Mouse (Mus musculus) stomach, embryonic 14.5 days (tissue): Measurements from ENCODE around the gene Gucy2c. TPM values are rescaled to one million over a fixed set of nuclear protein-coding genes. Genes with fewer than 3 reads are reported as not detected.

Source experiments
- ATAC-seq: fragments of 200-750 bp; cut with Nextera tagmentation; 2 replicates; pipeline ENCODE4 v1.8.0; 2017; ENCODE audit warnings: low read depth, moderate TSS enrichment; ENCODE audit not compliant: insufficient number of reproducible peaks, insufficient read depth, low FRiP score
- H3K27ac ChIP-seq: fragments of 300-500 bp; sonication (generic); 2 replicates; pipeline ENCODE4 v1.5.1; 2014; ENCODE audit warnings: mild to moderate bottlenecking, low read length, moderate library complexity, mixed read lengths
- H3K27me3 ChIP-seq: fragments of 300-500 bp; sonication (generic); 2 replicates; pipeline ENCODE4 v1.6.1; 2014; ENCODE audit warnings: low read length, control low read depth, mixed read lengths; ENCODE audit not compliant: control insufficient read depth, insufficient read depth
- H3K36me3 ChIP-seq: fragments of 300-500 bp; sonication (generic); 2 replicates; pipeline ENCODE4 v1.6.1; 2014; ENCODE audit warnings: mild to moderate bottlenecking, control low read depth, low read length, moderate library complexity, mixed read lengths; ENCODE audit not compliant: control insufficient read depth, insufficient read depth
- H3K4me1 ChIP-seq: fragments of 300-500 bp; sonication (generic); 2 replicates; pipeline ENCODE4 v1.6.1; 2014; ENCODE audit warnings: low read length, control low read depth, mixed read lengths; ENCODE audit not compliant: control insufficient read depth, insufficient read depth
- H3K4me2 ChIP-seq: fragments of 300-500 bp; sonication (generic); replicated peaks from 2 replicates; pipeline ENCODE4 v1.6.1; 2014; ENCODE audit warnings: low read depth, low read length, control low read depth
- H3K4me3 ChIP-seq: fragments of 300-500 bp; sonication (generic); 2 replicates; pipeline ENCODE4 v1.5.1; 2014; ENCODE audit warnings: low read depth, low read length, control low read depth
- H3K9ac ChIP-seq: fragments of 300-500 bp; sonication (generic); replicated peaks from 2 replicates; pipeline ENCODE4 v1.6.1; 2014; ENCODE audit warnings: low read depth, mild to moderate bottlenecking, control low read depth, low read length, moderate library complexity, mixed read lengths
- H3K9me3 ChIP-seq: fragments of 300-500 bp; sonication (generic); 2 replicates; pipeline ENCODE4 v1.6.1; 2016; ENCODE audit warnings: low read depth, low read length, control low read depth; ENCODE audit not compliant: control insufficient read depth
- WGBS: fragments of 180-500 bp; shearing (Covaris S2); extraction: QIAGEN DNeasy Blood & Tissue Kit; methylation state at CpG from one replicate; pipeline ENCODE4 v1.1.7; 2014; 5-methylcytosine and 5-hydroxymethylcytosine counted together
- polyA plus RNA-seq: library from polyadenylated mRNA; unstranded; fragments of >200 nt; fragmentation: Nextera tagmentation; extraction: Ambion mirVana; gene quantifications from 2 replicates; pipeline ENCODE4 v1.2.1, GENCODE M21; 2014

The Gucy2c gene
- polyA plus RNA-seq, 1 experiment from 2014 or later = 1.6 TPM

DNA sequence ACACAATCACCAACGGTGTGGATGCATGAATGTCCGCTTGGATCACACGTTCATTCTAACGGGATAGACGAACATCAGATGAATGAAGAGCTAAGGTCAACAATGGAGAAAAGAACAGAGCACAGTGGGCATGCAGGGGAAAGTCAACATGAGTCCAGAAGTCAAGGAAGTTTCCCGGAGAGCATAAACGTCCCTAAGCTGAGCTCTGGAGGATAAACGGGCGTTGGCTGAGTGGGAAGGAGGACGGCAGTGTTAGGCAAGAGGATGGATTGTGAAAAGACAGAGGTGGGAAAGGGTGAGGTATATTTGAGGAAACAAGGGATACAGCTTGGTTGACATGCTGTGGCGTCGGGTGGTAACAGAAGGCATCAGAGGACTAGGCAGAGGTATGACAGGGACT, 581 bp upstream of the Gucy2c start:
- Histone ChIP-seq H3K4me1 (no peaks in the 10 kb centered on the region), H3K27me3 (no peaks in the 10 kb centered on the region), H3K36me3 (no peaks in the 10 kb centered on the region), H3K4me2 (no peak overlapping the region), H3K9me3 (no peaks in the 10 kb centered on the region), H3K4me3 (no peak overlapping the region), H3K9ac (no peak overlapping the region), H3K27ac (no peak overlapping the region)
- ATAC-seq = no peak
- 79% methylated on average over 12 of the region's 12 CpGs for WGBS

DNA sequence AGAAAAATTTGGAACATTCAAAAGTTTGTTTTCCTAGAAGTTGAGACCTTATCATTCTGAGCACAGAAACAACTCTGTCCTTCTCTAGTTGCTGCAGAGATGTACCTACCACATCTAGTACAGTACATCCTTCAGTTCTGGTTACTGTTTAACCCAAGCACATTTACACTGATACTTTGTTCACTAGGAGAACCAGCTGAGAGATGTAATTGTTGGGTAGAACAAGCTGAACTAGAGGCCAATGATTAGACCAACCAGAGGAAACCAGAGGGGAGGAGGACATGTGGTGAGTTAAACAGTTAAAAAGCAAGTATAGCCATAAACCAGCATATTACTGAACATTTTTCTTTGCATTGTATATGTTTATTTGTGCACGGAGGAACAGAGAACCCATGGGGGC, 5.2 kb downstream of the Gucy2c start:
- no peak overlapping the region for H3K4me3 ChIP-seq

DNA sequence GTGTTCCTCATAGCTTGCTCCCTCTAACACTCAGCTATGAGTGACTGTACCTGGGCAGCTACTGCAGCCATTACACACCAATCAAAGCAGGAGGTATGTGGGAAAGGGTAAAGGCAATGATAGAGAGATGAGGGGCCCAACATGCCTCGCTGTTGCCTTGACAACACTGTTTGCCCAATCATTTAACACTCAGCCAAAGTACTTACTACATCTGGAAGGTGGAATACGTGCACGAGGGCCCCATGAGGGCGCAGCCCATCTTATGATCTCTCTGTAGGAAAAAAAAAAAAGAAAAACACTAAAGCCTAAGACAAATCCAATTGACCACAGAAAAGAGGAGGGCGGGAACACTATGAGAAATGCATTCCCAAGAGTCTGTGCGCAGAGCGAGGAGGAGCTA, 11.7 kb downstream of the Gucy2c start:
- H3K9me3 ChIP-seq = no peaks in the 10 kb centered on the region
- H3K4me3 ChIP-seq = no peak overlapping the region
- no peaks in the 10 kb centered on the region for H3K27me3 ChIP-seq
- no peak overlapping the region for H3K4me2 ChIP-seq
- WGBS = 78% methylated on average over 7 of the region's 7 CpGs
- H3K9ac ChIP-seq = no peak overlapping the region
- H3K4me1 ChIP-seq = no peaks in the 10 kb centered on the region
- no peak for ATAC-seq
- no peak overlapping the region for H3K27ac ChIP-seq
- no peaks in the 10 kb centered on the region for H3K36me3 ChIP-seq

More for the DNA sequence above, 5.2 kb downstream of the Gucy2c start:
- H3K4me1 ChIP-seq = no peaks in the 10 kb centered on the region
- no peaks in the 10 kb centered on the region for H3K9me3 ChIP-seq
- WGBS = 86% methylated on average over 1 of the region's 1 CpGs
- H3K27me3 ChIP-seq = no peaks in the 10 kb centered on the region
- H3K9ac ChIP-seq = no peak overlapping the region
- ATAC-seq = no peak
- H3K4me2 ChIP-seq = no peak overlapping the region
- H3K36me3 ChIP-seq = no peaks in the 10 kb centered on the region
- H3K27ac ChIP-seq = no peak overlapping the region

DNA sequence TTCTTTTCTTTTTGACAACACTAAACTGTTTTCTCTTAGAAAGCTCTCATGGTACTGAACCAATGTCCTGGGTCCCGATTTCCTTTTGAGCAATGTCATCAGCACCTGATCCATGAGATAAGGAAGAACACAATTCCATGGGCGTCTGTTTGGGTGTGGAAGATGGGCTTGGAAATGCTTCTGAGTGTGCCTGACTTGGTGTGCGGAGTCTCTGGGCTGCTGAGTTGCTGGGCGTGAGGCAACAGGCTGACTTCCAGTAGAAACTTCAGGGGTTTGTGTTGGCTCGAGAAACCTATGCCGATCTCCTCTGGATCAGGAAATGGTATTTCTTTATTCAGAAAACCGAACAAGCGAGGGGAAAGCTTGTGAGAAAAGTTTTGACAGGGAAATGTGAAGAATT, 12.4 kb downstream of the Gucy2c start:
- no peak overlapping the region for H3K4me3 ChIP-seq
- no peak overlapping the region for H3K4me2 ChIP-seq
- 88% methylated on average over 8 of the region's 8 CpGs for WGBS
- ATAC-seq = no peak
- no peak overlapping the region for H3K9ac ChIP-seq
- H3K9me3 ChIP-seq = no peaks in the 10 kb centered on the region
- no peak overlapping the region for H3K27ac ChIP-seq
- no peaks in the 10 kb centered on the region for H3K4me1 ChIP-seq
- no peaks in the 10 kb centered on the region for H3K27me3 ChIP-seq
- H3K36me3 ChIP-seq = no peaks in the 10 kb centered on the region

DNA sequence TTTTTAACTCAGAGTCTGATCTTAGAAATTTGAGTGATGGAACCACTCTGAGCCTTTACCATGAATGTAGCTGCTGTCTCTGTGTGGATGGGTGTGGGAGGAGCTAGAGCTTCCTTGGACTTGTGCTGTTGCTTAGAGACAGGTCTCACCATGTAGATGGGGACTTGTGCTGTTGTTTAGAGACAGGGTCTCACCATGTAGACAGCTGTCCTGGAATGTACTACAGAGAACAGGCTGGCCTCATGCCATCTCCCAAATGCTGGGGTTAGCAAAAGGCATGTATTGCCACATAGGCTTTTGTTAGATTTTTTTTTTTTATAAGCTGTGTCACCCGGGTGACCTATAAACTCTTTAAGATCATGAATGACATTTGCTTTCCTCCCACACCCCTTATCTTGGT, 17.7 kb downstream of the Gucy2c start:
- no peaks in the 10 kb centered on the region for H3K9me3 ChIP-seq
- H3K4me2 ChIP-seq = no peak overlapping the region
- 51% methylated on average over 1 of the region's 1 CpGs for WGBS
- no peak overlapping the region for H3K4me3 ChIP-seq
- no peak overlapping the region for H3K9ac ChIP-seq
- H3K4me1 ChIP-seq = no peaks in the 10 kb centered on the region
- ATAC-seq = peak; percentile 46; the same call in 1 of the 2 replicates
- H3K36me3 ChIP-seq = no peaks in the 10 kb centered on the region
- H3K27ac ChIP-seq = no peak overlapping the region
- no peaks in the 10 kb centered on the region for H3K27me3 ChIP-seq

DNA sequence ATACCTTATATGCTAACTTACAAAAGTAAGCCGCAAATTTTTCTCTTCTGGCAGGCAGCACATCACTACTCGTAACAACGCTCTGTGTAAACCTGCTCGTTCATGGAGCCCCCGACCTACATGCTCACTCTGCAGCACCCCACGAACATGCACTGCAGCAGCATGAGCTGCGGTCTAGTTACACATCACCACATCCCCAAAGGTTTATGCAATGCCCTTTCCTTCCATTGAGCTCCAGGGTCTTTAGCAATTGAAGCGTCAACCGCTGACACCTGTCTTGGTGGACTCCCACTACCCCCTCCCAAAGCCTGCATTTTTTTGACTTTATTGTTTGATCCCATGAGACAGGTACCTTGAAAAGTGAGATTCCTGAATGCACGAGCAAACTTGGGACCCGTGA, 31.0 kb downstream of the Gucy2c start:
- Histone ChIP-seq H3K9ac (no peak overlapping the region), H3K27me3 (no peaks in the 10 kb centered on the region), H3K4me1 (no peaks in the 10 kb centered on the region), H3K4me3 (no peak overlapping the region), H3K27ac (no peak overlapping the region), H3K9me3 (no peaks in the 10 kb centered on the region), H3K4me2 (no peak overlapping the region), H3K36me3 (no peaks in the 10 kb centered on the region)
- 84% methylated on average over 11 of the region's 11 CpGs for WGBS
- ATAC-seq = no peak

DNA sequence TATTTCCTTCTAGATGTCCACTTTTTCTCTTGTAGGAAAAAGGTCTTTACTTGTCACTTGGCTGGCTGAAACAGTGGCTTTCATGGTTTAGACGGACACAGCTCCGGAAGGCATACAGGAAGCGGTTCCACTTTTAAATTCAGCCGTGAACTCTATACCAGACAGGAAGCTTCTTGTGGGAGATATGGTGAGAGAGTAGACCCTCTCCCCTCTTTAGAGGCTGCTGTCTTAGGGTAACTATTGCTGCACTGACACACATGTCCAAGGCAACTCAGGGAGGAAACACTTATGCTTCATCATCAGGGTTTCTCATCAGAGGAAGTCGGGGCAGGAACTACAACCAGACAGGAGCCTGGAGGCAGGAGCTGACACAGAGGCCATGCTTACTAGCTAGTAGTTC, 36.0 kb downstream of the Gucy2c start:
- no peaks in the 10 kb centered on the region for H3K9me3 ChIP-seq
- H3K27ac ChIP-seq = no peak overlapping the region
- H3K4me3 ChIP-seq = no peak overlapping the region
- no peak overlapping the region for H3K4me2 ChIP-seq
- ATAC-seq = no peak
- no peaks in the 10 kb centered on the region for H3K36me3 ChIP-seq
- H3K4me1 ChIP-seq = no peaks in the 10 kb centered on the region
- no peak overlapping the region for H3K9ac ChIP-seq
- no peaks in the 10 kb centered on the region for H3K27me3 ChIP-seq
- 78% methylated on average over 5 of the region's 5 CpGs for WGBS

DNA sequence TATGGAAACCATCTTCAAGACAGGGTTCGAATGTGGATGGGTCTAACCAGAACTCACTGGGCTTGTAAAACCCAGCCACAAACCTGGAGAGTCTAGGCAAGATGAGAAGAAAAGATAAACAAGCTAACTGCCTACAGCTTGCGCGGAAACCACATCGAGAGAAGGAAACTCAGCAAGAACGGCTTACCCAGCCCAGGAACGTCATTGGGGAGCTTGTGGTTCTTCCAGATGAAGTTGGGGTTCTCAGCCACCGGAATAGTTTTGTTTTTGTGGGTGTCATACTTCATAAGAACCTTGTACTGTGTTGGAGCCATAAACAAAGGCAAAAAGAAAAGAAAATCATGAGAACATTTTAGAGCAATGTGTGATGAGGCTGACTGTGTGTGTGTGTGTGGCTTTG, 37.8 kb downstream of the Gucy2c start:
- WGBS = 67% methylated on average over 7 of the region's 7 CpGs
- Histone ChIP-seq H3K4me3 (no peak overlapping the region), H3K9me3 (no peaks in the 10 kb centered on the region), H3K27me3 (no peaks in the 10 kb centered on the region), H3K4me1 (no peaks in the 10 kb centered on the region), H3K27ac (no peak overlapping the region), H3K9ac (no peak overlapping the region), H3K36me3 (no peaks in the 10 kb centered on the region), H3K4me2 (no peak overlapping the region)
- no peak for ATAC-seq

DNA sequence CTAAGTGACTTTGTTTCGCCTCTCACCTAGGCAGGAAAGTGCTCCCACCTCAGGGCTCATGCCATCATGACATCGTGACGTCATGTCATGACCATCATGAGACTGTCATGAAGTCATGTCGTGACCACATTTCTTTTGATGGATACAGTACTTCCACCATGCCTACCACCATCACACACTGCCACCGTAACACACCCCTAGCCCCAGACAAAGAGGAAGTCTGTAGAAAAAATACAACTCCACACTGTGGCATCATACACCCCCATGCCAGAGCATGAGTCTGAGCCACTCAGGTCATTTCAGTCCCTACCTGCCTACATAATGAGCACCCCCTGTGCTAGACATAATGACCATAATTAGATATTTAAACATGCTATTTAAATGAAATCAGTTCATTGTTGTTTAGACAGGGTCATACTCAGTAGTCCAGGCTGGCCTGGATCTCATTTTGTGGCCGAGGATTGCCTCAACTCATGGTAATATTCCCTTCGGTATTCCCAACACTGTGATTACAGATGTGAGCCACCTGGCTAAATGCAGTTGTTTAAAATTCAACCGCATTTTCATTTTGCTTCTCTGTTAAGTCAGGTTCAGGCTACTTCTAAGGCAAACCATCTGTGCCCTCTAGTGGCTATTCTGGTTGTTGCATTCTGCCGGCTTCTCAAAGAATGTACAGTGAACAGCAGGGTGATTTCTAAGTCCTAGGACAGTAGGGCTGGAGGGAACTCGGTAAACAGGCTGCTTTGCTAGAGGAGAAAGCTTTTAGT, 39.0 kb downstream of the Gucy2c start:
- peak; percentile 67; the same call in 1 of the 2 replicates for ATAC-seq

More for the DNA sequence above, 39.0 kb downstream of the Gucy2c start:
- no peaks in the 10 kb centered on the region for H3K27me3 ChIP-seq
- no peak overlapping the region for H3K4me2 ChIP-seq
- H3K27ac ChIP-seq = no peak overlapping the region
- WGBS = 36% methylated on average over 10 of the region's 10 CpGs
- H3K36me3 ChIP-seq = no peaks in the 10 kb centered on the region
- H3K9me3 ChIP-seq = no peaks in the 10 kb centered on the region
- no peaks in the 10 kb centered on the region for H3K4me1 ChIP-seq
- no peak overlapping the region for H3K4me3 ChIP-seq
- H3K9ac ChIP-seq = no peak overlapping the region
